Mouse (Mus musculus): ENCODE data around the gene Zer1. TPM values are rescaled to one million over a fixed set of nuclear protein-coding genes. Genes with fewer than 3 reads are reported as not detected.

Gene Zer1
- polyA plus RNA-seq, 1 experiment from 2014 or later, result 9.3 TPM

Other genes with a start within 250 kb of the Zer1 start
- gene Odf2, start 235.4 kb downstream of the Zer1 start, polyA plus RNA-seq (2014; fragmentation: Nextera tagmentation; extraction: Ambion mirVana), result 83.2 and 89.0 TPM in 2 replicates
- gene Gle1, start 189.2 kb downstream of the Zer1 start, polyA plus RNA-seq (2014; fragmentation: Nextera tagmentation; extraction: Ambion mirVana), result 55.7 and 57.4 TPM in 2 replicates
- gene Sptan1, start 159.0 kb downstream of the Zer1 start, polyA plus RNA-seq (2014; fragmentation: Nextera tagmentation; extraction: Ambion mirVana), result 172 and 192 TPM in 2 replicates
- 30.1 and 33.9 TPM in 2 replicates for gene Wdr34, start 75.7 kb downstream of the Zer1 start, polyA plus RNA-seq (2014; fragmentation: Nextera tagmentation; extraction: Ambion mirVana)
- 688 and 696 TPM in 2 replicates for gene Set, start 67.2 kb downstream of the Zer1 start, polyA plus RNA-seq (2014; fragmentation: Nextera tagmentation; extraction: Ambion mirVana)
- 4.5 and 5.2 TPM in 2 replicates for gene Pkn3, start 46.9 kb downstream of the Zer1 start, polyA plus RNA-seq (2014; fragmentation: Nextera tagmentation; extraction: Ambion mirVana)
- gene Zdhhc12, start 30.9 kb downstream of the Zer1 start, polyA plus RNA-seq (2014; fragmentation: Nextera tagmentation; extraction: Ambion mirVana), result 27.4 and 32.2 TPM in 2 replicates
- 16.3 and 20.6 TPM in 2 replicates for gene Tbc1d13, start 9.2 kb upstream of the Zer1 start, polyA plus RNA-seq (2014; fragmentation: Nextera tagmentation; extraction: Ambion mirVana)
- 15.3 and 15.6 TPM in 2 replicates for gene Endog, start 46.9 kb upstream of the Zer1 start, polyA plus RNA-seq (2014; fragmentation: Nextera tagmentation; extraction: Ambion mirVana)
- gene Spout1, start 53.9 kb upstream of the Zer1 start, polyA plus RNA-seq (2014; fragmentation: Nextera tagmentation; extraction: Ambion mirVana), result 62.1 and 65.9 TPM in 2 replicates
- 9.4 and 10.0 TPM in 2 replicates for gene Kyat1, start 81.3 kb upstream of the Zer1 start, polyA plus RNA-seq (2014; fragmentation: Nextera tagmentation; extraction: Ambion mirVana)
- gene Lrrc8a, start 113.1 kb upstream of the Zer1 start, polyA plus RNA-seq (2014; fragmentation: Nextera tagmentation; extraction: Ambion mirVana), result 47.6 and 55.9 TPM in 2 replicates
- gene Gm28035, start 116.0 kb upstream of the Zer1 start, polyA plus RNA-seq (2014; fragmentation: Nextera tagmentation; extraction: Ambion mirVana), result 0.06 and 0.07 TPM in 2 replicates
- gene Phyhd1, start 141.6 kb upstream of the Zer1 start, polyA plus RNA-seq (2014; fragmentation: Nextera tagmentation; extraction: Ambion mirVana), result 4.2 and 5.6 TPM in 2 replicates
- gene Gm28038, start 156.5 kb upstream of the Zer1 start, polyA plus RNA-seq (2014; fragmentation: Nextera tagmentation; extraction: Ambion mirVana), result not detected in 2 replicates
- 24.0 and 24.1 TPM in 2 replicates for gene Dolk, start 161.7 kb upstream of the Zer1 start, polyA plus RNA-seq (2014; fragmentation: Nextera tagmentation; extraction: Ambion mirVana)
- 44.5 and 49.9 TPM in 2 replicates for gene Nup188, start 161.8 kb upstream of the Zer1 start, polyA plus RNA-seq (2014; fragmentation: Nextera tagmentation; extraction: Ambion mirVana)
- 42.6 and 48.5 TPM in 2 replicates for gene Sh3glb2, start 234.8 kb upstream of the Zer1 start, polyA plus RNA-seq (2014; fragmentation: Nextera tagmentation; extraction: Ambion mirVana)
- gene Miga2, start 239.6 kb upstream of the Zer1 start, polyA plus RNA-seq (2014; fragmentation: Nextera tagmentation; extraction: Ambion mirVana), result 13.9 and 18.6 TPM in 2 replicates

All from hindbrain, embryonic 11.5 days (tissue).